Mouse (Mus musculus): ENCODE data around the gene Megf6. TPM values are rescaled to one million over a fixed set of nuclear protein-coding genes. Genes with fewer than 3 reads are reported as not detected.
A peak's percentile ranks its signal among the peaks of the same experiment; 100 is the strongest.

The Megf6 gene
- total RNA-seq, 2 experiments from 2014 or later, result 2.5 to 4.3 TPM

- DNase-seq (ENCODE audit: low spot score in 2 of 2), result no peak
These were observed 39.3 kb downstream of the Megf6 start for GRCm38 (mm10) chr4:154209825-154210224.

GRCm38 (mm10) chr4:154211459-154211858 is 40.9 kb downstream of the Megf6 start:
- no peak for DNase-seq (ENCODE audit: low spot score in 2 of 2)

- no peak for DNase-seq (ENCODE audit: low spot score in 2 of 2)
These were observed 43.1 kb downstream of the Megf6 start for GRCm38 (mm10) chr4:154213586-154213985.

- no peak for DNase-seq (ENCODE audit: low spot score in 2 of 2)
These were observed 43.5 kb downstream of the Megf6 start for GRCm38 (mm10) chr4:154214075-154214474.

- DNase-seq (ENCODE audit: low spot score in 2 of 2), result no peak
These were observed 47.3 kb downstream of the Megf6 start for GRCm38 (mm10) chr4:154217711-154218350.

- DNase-seq (ENCODE audit: low spot score in 2 of 2), result no peak
These were observed 52.2 kb downstream of the Megf6 start for GRCm38 (mm10) chr4:154222773-154223172.

GRCm38 (mm10) chr4:154224267-154224969 is 53.9 kb downstream of the Megf6 start:
- DNase-seq (ENCODE audit: low spot score in 2 of 2), result no peak

- DNase-seq (ENCODE audit: low spot score in 2 of 2), result no peak
These were observed 54.4 kb downstream of the Megf6 start for GRCm38 (mm10) chr4:154224970-154225309.

GRCm38 (mm10) chr4:154226678-154227077 is 56.1 kb downstream of the Megf6 start:
- no peak for DNase-seq (ENCODE audit: low spot score in 2 of 2)

- DNase-seq (ENCODE audit: low spot score in 2 of 2), result no peak
These were observed 57.8 kb downstream of the Megf6 start for GRCm38 (mm10) chr4:154228336-154228735.

- no peak for DNase-seq (ENCODE audit: low spot score in 2 of 2)
These were observed 59.0 kb downstream of the Megf6 start for GRCm38 (mm10) chr4:154229569-154229968.

- no peak for DNase-seq (ENCODE audit: low spot score in 2 of 2)
These were observed 60.9 kb downstream of the Megf6 start for GRCm38 (mm10) chr4:154231380-154231779.

- DNase-seq (ENCODE audit: low spot score in 2 of 2), result no peak
These were observed 61.8 kb downstream of the Megf6 start for GRCm38 (mm10) chr4:154232295-154232694.

- no peak for DNase-seq (ENCODE audit: low spot score in 2 of 2)
These were observed 65.5 kb downstream of the Megf6 start for GRCm38 (mm10) chr4:154236001-154236400.

GRCm38 (mm10) chr4:154236893-154237292 is 66.4 kb downstream of the Megf6 start:
- DNase-seq (ENCODE audit: low spot score in 2 of 2), result no peak

- DNase-seq (ENCODE audit: low spot score in 2 of 2), result no peak
These were observed 66.8 kb downstream of the Megf6 start for GRCm38 (mm10) chr4:154237306-154237705.

GRCm38 (mm10) chr4:154239199-154239598 is 68.7 kb downstream of the Megf6 start:
- DNase-seq (ENCODE audit: low spot score in 2 of 2), result no peak

- DNase-seq (ENCODE audit: low spot score in 2 of 2), result no peak
These were observed 70.1 kb downstream of the Megf6 start for GRCm38 (mm10) chr4:154240608-154241007.

GRCm38 (mm10) chr4:154245342-154245741 is 74.8 kb downstream of the Megf6 start:
- peak in 1 of 2 experiments; percentile 28 for DNase-seq (ENCODE audit: low spot score in 2 of 2)

GRCm38 (mm10) chr4:154246115-154247040 is 75.8 kb downstream of the Megf6 start:
- peak; percentile 67 to 75 for DNase-seq (ENCODE audit: low spot score in 2 of 2)

- DNase-seq (ENCODE audit: low spot score in 2 of 2), result no peak
These were observed 76.9 kb downstream of the Megf6 start for GRCm38 (mm10) chr4:154247207-154248091.
